Mouse (Mus musculus) MEL (cell line): Measurements from ENCODE around the gene Tmbim1. TPM values are rescaled to one million over a fixed set of nuclear protein-coding genes. Genes with fewer than 3 reads are reported as not detected.

Experiments used
- DNase-seq: peaks from one replicate; pipeline ENCODE4 v3.0.0; 2011; ENCODE audit warnings: low read depth, low spot score
- H3K27ac ChIP-seq: 2 replicates; pipeline ENCODE4 v1.5.1; 2012; ENCODE audit warnings: low read depth, mild to moderate bottlenecking, control low read depth, low read length, moderate library complexity; ENCODE audit not compliant: control insufficient read depth
- H3K27me3 ChIP-seq, 2 experiments: fragments of 150-350 bp in 1 of 2; sonication (generic) in 1 of 2; 2 replicates each; pipeline ENCODE4 v1.6.1; 2012; ENCODE audit warnings: low read length in 2 of 2, mild to moderate bottlenecking in 2 of 2, improper control_type of control experiment in 1 of 2, moderate library complexity in 1 of 2; ENCODE audit not compliant: insufficient read depth in 2 of 2, control insufficient read depth in 1 of 2
- H3K36me3 ChIP-seq, 2 experiments: 2 replicates each; pipeline ENCODE4 v1.6.1; 2012 to 2014; ENCODE audit warnings: low read length in 2 of 2, improper control_type of control experiment in 1 of 2, inconsistent platforms in 1 of 2, mild to moderate bottlenecking in 1 of 2; ENCODE audit not compliant: insufficient read depth in 2 of 2, control insufficient read depth in 1 of 2
- H3K4me1 ChIP-seq, 2 experiments: fragments of 150-350 bp in 1 of 2; sonication (generic) in 1 of 2; 2 replicates each; pipeline ENCODE4 v1.6.1; 2012; ENCODE audit warnings: low read length in 2 of 2, improper control_type of control experiment in 1 of 2, mild to moderate bottlenecking in 1 of 2; ENCODE audit not compliant: insufficient read depth in 2 of 2, control insufficient read depth in 1 of 2
- H3K4me3 ChIP-seq, 2 experiments: fragments of 150-350 bp in 1 of 2; sonication (generic) in 1 of 2; 2 replicates each; pipeline ENCODE4 v1.5.1; 2012; ENCODE audit warnings: low read depth in 2 of 2, low read length in 2 of 2, mild to moderate bottlenecking in 2 of 2, moderate library complexity in 2 of 2, control low read depth in 1 of 2, improper control_type of control experiment in 1 of 2; ENCODE audit not compliant: control insufficient read depth in 1 of 2, insufficient read depth in 1 of 2
- H3K79me2 ChIP-seq: 2 replicates; pipeline ENCODE4 v1.6.1; 2012; ENCODE audit warnings: mild to moderate bottlenecking, low read length, moderate library complexity; ENCODE audit not compliant: control insufficient read depth, poor library complexity, insufficient read depth
- H3K9ac ChIP-seq: 2 replicates; pipeline ENCODE4 v1.6.1; 2012; ENCODE audit warnings: low read depth, mild to moderate bottlenecking, control low read depth, low read length, moderate library complexity; ENCODE audit not compliant: control insufficient read depth, poor library complexity, severe bottlenecking
- H3K9me3 ChIP-seq: fragments of 150-350 bp; sonication (generic); replicated peaks from 2 replicates; pipeline ENCODE4 v1.6.1; 2012; ENCODE audit warnings: mild to moderate bottlenecking, low read length, improper control_type of control experiment, moderate library complexity; ENCODE audit not compliant: insufficient read depth
- BHLHE40 ChIP-seq: IDR thresholded peaks from 2 replicates; pipeline ENCODE4 v1.6.1; 2012; ENCODE audit warnings: low read depth, mild to moderate bottlenecking, inconsistent platforms, low read length, improper control_type of control experiment, borderline replicate concordance
- CHD1 ChIP-seq: IDR thresholded peaks from 2 replicates; pipeline ENCODE4 v1.6.1; 2012; ENCODE audit warnings: low read depth, mild to moderate bottlenecking, inconsistent platforms, low read length, improper control_type of control experiment
- CTCF ChIP-seq, 3 experiments: IDR thresholded peaks in 2 of 3; conservative IDR thresholded peaks in 1 of 3; 2 replicates each; pipeline ENCODE4 v1.5.1; 2011 to 2012; ENCODE audit warnings: low read length in 3 of 3, low read depth in 2 of 3, mild to moderate bottlenecking in 2 of 3, improper control_type of control experiment in 1 of 3, inconsistent platforms in 1 of 3, mixed read lengths in 1 of 3, moderate library complexity in 1 of 3; ENCODE audit not compliant: control insufficient read depth in 1 of 3, insufficient read depth in 1 of 3, poor library complexity in 1 of 3, severe bottlenecking in 1 of 3
- ELF1 ChIP-seq: IDR thresholded peaks from 2 replicates; pipeline ENCODE4 v1.6.1; 2014; ENCODE audit warnings: low read depth, mild to moderate bottlenecking, inconsistent platforms, low read length, improper control_type of control experiment, moderate library complexity
- GABPA ChIP-seq: IDR thresholded peaks from 2 replicates; pipeline ENCODE4 v1.6.1; 2012; ENCODE audit warnings: low read depth, mild to moderate bottlenecking, inconsistent platforms, low read length, improper control_type of control experiment, moderate library complexity
- GATA1 ChIP-seq: IDR thresholded peaks from 2 replicates; pipeline ENCODE4 v1.6.1; 2011; ENCODE audit warnings: low read depth, low read length, improper control_type of control experiment
- KAT2A ChIP-seq: conservative IDR thresholded peaks from 2 replicates; pipeline ENCODE4 v1.6.1; 2012; ENCODE audit warnings: low read depth, low read length, improper control_type of control experiment, inconsistent platforms
- MAFK ChIP-seq: IDR thresholded peaks from 2 replicates; pipeline ENCODE4 v1.6.1; 2011; ENCODE audit warnings: low read depth, mild to moderate bottlenecking, low read length, improper control_type of control experiment, borderline replicate concordance
- MAX ChIP-seq: IDR thresholded peaks from 2 replicates; pipeline ENCODE4 v1.6.1; 2011; ENCODE audit warnings: low read length, improper control_type of control experiment
- MAZ ChIP-seq: IDR thresholded peaks from 2 replicates; pipeline ENCODE4 v1.6.1; 2012; ENCODE audit warnings: low read depth, mild to moderate bottlenecking, inconsistent platforms, low read length, improper control_type of control experiment
- NELFE ChIP-seq: IDR thresholded peaks from 2 replicates; pipeline ENCODE4 v1.6.1; 2011; ENCODE audit warnings: low read depth, low read length, improper control_type of control experiment
- NRF1 ChIP-seq: IDR thresholded peaks from 2 replicates; pipeline ENCODE4 v1.6.1; 2014; ENCODE audit warnings: low read depth, mild to moderate bottlenecking, inconsistent platforms, low read length, improper control_type of control experiment, moderate library complexity; ENCODE audit not compliant: poor library complexity, insufficient read depth, severe bottlenecking
- POLR2A ChIP-seq, 2 experiments: IDR thresholded peaks; 2 replicates each; pipeline ENCODE4 v1.6.1; 2011 to 2012; ENCODE audit warnings: low read length in 2 of 2, mild to moderate bottlenecking in 2 of 2, control low read depth in 1 of 2, improper control_type of control experiment in 1 of 2, low read depth in 1 of 2, moderate library complexity in 1 of 2; ENCODE audit not compliant: control insufficient read depth in 1 of 2, insufficient read depth in 1 of 2, poor library complexity in 1 of 2
- RAD21 ChIP-seq: IDR thresholded peaks from 2 replicates; pipeline ENCODE4 v1.6.1; 2011; ENCODE audit warnings: mild to moderate bottlenecking, low read depth, low read length, improper control_type of control experiment
- RCOR1 ChIP-seq: IDR thresholded peaks from 2 replicates; pipeline ENCODE4 v1.6.1; 2012; ENCODE audit warnings: low read depth, mild to moderate bottlenecking, inconsistent platforms, low read length, improper control_type of control experiment
- SIN3A ChIP-seq: IDR thresholded peaks from 2 replicates; pipeline ENCODE4 v1.6.1; 2012; ENCODE audit warnings: low read length, improper control_type of control experiment, inconsistent platforms
- SMC3 ChIP-seq: IDR thresholded peaks from 2 replicates; pipeline ENCODE4 v1.6.1; 2011; ENCODE audit warnings: low read depth, low read length, improper control_type of control experiment
- TCF12 ChIP-seq: IDR thresholded peaks from 2 replicates; pipeline ENCODE4 v1.6.1; 2014; ENCODE audit warnings: low read depth, mild to moderate bottlenecking, inconsistent platforms, low read length, improper control_type of control experiment, moderate library complexity
- UBTF ChIP-seq: IDR thresholded peaks from 2 replicates; pipeline ENCODE4 v1.6.1; 2012; ENCODE audit warnings: low read depth, mild to moderate bottlenecking, inconsistent platforms, low read length, improper control_type of control experiment, moderate library complexity, borderline replicate concordance; ENCODE audit not compliant: insufficient read depth
- USF2 ChIP-seq, 2 experiments: IDR thresholded peaks; 2 replicates each; pipeline ENCODE4 v1.6.1; 2011 to 2012; ENCODE audit warnings: improper control_type of control experiment in 2 of 2, low read length in 2 of 2, borderline replicate concordance in 1 of 2, inconsistent platforms in 1 of 2, low read depth in 1 of 2, mild to moderate bottlenecking in 1 of 2; ENCODE audit not compliant: insufficient read depth in 1 of 2
- ZKSCAN1 ChIP-seq: IDR thresholded peaks from 2 replicates; pipeline ENCODE4 v1.6.1; 2012; ENCODE audit warnings: low read depth, mild to moderate bottlenecking, inconsistent platforms, low read length, improper control_type of control experiment, moderate library complexity
- ZMIZ1 ChIP-seq: IDR thresholded peaks from 2 replicates; pipeline ENCODE4 v1.6.1; 2012; ENCODE audit warnings: low read depth, mild to moderate bottlenecking, inconsistent platforms, low read length, improper control_type of control experiment, moderate library complexity
- polyA plus RNA-seq, 2 experiments: library from polyadenylated mRNA; stranded (reverse) in 1 of 2; unstranded in 1 of 2; fragments of >175 nt in 1 of 2; fragments of >200 nt in 1 of 2; gene quantifications; 2 replicates each; pipeline versions ENCODE4 v1.2.1 to v1.2.4; 2012; ENCODE audit warnings: low replicate concordance in 2 of 2, low read depth in 1 of 2; ENCODE audit not compliant: insufficient read length in 2 of 2, insufficient read depth in 1 of 2, missing spikeins in 1 of 2
- total RNA-seq: library from RNA; depleted of rRNA; stranded (reverse); fragments of 300-350 nt; gene quantifications from 2 replicates; pipeline ENCODE4 v1.2.3, GENCODE M21; 2012

Gene Tmbim1
- total and polyA plus RNA-seq, 3 experiments, result 13.0 to 20.8 TPM; not detected in 1

- Histone ChIP-seq H3K36me3 (peaks cover 0 to 10% of the 10 kb centered on the region in 2 experiments), H3K4me3 (no peak overlapping the region), H3K9ac (no peak overlapping the region), H3K79me2 (peaks cover 4% of the 10 kb centered on the region), H3K4me1 (peaks cover 12 to 22% of the 10 kb centered on the region in 2 experiments), H3K27me3 (no peaks in the 10 kb centered on the region), H3K27ac (no peak overlapping the region), H3K9me3 (no peaks in the 10 kb centered on the region)
- no peak for DNase-seq
- TF ChIP-seq TCF12, result no peak
- TF ChIP-seq ZMIZ1, result no peak
- no peak for TF ChIP-seq SMC3
- TF ChIP-seq NELFE, result no peak
- no peak for TF ChIP-seq KAT2A
- no peak for TF ChIP-seq RCOR1
- TF ChIP-seq SIN3A, result no peak
- no peak for TF ChIP-seq CTCF (IDR thresholded peaks at IDR 0.05 in 2 of 3, conservative IDR thresholded peaks at IDR 0.05 in 1 of 3; ENCODE audit: control insufficient read depth in 1 of 3, insufficient read depth in 1 of 3, low read depth in 2 of 3, low read length in 3 of 3, poor library complexity in 1 of 3, severe bottlenecking in 1 of 3)
- TF ChIP-seq GATA1, result no peak
- TF ChIP-seq RAD21, result no peak
- TF ChIP-seq ZKSCAN1, result no peak
- no peak for TF ChIP-seq USF2 (IDR thresholded peaks at IDR 0.05; ENCODE audit: borderline replicate concordance in 1 of 2, insufficient read depth in 1 of 2, low read depth in 1 of 2, low read length in 2 of 2)
- TF ChIP-seq POLR2A (IDR thresholded peaks at IDR 0.05; ENCODE audit: control insufficient read depth in 1 of 2, insufficient read depth in 1 of 2, low read depth in 1 of 2, low read length in 2 of 2, poor library complexity in 1 of 2), result no peak
- no peak for TF ChIP-seq GABPA
- TF ChIP-seq NRF1, result no peak
These were observed 11.3 kb downstream of the Tmbim1 start for GRCm38 (mm10) chr1:74294090-74294643.

GRCm38 (mm10) chr1:74293306-74293960, 12.0 kb downstream of the Tmbim1 start:
- H3K27me3 ChIP-seq, result no peaks in the 10 kb centered on the region
- TF ChIP-seq MAZ (no peak), UBTF (no peak), BHLHE40 (no peak), NELFE (no peak), CHD1 (no peak), MAFK (no peak), ELF1 (no peak), SIN3A (no peak), CTCF (IDR thresholded peaks at IDR 0.05 in 2 of 3, conservative IDR thresholded peaks at IDR 0.05 in 1 of 3; ENCODE audit: control insufficient read depth in 1 of 3, insufficient read depth in 1 of 3, low read depth in 2 of 3, low read length in 3 of 3, poor library complexity in 1 of 3, severe bottlenecking in 1 of 3) (no peak), MAX (no peak)
- peaks cover 12 to 22% of the 10 kb centered on the region in 2 experiments for H3K4me1 ChIP-seq
- no peak overlapping the region for H3K27ac ChIP-seq
- DNase-seq, result no peak
- peaks cover 0 to 10% of the 10 kb centered on the region in 2 experiments for H3K36me3 ChIP-seq
- H3K9ac ChIP-seq, result no peak overlapping the region
- H3K9me3 ChIP-seq, result no peaks in the 10 kb centered on the region
- peaks cover 2% of the 10 kb centered on the region for H3K79me2 ChIP-seq
- H3K4me3 ChIP-seq, result no peak overlapping the region
